Mouse (Mus musculus) urinary bladder, postnatal 14 days (tissue): ENCODE results near the gene Xbp1.
"Not testable (repeated sequence)": the region's sequence is repeated elsewhere in the genome, so short reads cannot be mapped to it uniquely, and the experiment has no call there.

Source experiments
- DNase-seq: peaks from one replicate; pipeline ENCODE4 v3.0.0; 2021; ENCODE audit warnings: low spot score

Xbp1 gene

DNA sequence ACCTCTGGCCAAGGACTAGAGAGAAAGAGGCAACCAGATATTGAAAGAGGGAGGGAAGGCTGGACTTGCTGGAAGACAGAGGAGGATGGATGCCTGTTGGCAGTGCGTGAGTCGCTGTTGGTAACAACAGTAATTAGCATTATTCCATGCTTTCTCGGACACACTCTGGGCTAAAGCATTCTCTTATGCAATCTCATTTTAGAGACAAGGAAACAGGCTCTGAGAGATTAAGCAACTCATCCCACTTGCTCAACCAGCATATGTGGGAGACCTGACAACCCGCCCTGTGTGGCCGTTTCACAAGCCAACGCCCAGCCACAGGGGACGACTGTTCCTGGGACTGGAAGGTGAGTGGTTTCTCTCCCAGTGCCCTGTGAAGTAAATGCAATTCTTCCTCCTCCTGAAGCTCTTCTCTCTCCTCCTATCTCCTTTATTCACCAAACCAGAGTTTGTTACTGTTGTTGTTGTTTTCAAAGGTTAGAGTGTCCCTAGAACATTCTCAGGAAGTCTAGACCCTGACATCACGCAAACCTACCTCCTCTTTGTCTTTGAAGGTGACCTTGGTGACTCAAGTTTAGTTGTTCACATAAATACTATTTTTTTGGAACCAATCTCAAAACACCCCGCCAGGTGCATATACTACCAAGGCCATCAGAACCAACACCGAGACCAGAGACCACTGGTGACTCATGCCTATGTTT lies 18.0 kb upstream of the Xbp1 start:
- DNase-seq, result peak; percentile 50

DNA sequence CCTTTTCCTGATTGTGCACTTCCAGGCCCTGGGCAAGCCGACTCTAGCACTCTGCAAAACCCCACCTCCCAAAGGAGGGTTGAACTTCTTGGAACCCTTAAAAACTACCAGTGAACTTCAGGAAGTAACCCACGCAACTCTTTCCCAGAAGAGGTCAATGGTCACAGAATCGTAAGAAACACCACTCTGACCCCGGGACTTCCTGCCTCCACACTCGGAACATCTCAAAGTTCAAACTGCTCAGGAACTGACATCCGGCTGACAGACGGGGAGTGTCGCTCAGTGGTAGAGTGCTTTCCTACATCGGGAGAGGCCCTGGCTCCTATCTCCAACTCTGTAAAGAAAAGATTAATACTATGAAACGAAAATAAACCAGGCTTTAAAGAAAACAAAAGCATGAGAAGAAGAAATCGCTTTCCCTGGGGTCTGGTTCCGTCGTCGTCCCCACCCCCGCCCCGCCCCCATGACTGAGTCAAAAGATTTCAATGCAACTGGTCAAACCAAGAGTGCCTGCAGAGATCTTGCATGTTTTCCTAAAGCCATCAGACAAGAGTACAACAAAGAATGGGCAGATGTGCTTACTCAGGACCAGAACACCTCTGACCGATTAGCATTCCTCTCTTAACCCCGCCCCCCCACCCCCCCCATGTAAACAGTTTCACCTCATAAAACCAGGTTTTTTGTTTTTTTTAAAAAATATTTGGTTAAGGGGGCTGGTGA lies 14.4 kb upstream of the Xbp1 start:
- no peak for DNase-seq

DNA sequence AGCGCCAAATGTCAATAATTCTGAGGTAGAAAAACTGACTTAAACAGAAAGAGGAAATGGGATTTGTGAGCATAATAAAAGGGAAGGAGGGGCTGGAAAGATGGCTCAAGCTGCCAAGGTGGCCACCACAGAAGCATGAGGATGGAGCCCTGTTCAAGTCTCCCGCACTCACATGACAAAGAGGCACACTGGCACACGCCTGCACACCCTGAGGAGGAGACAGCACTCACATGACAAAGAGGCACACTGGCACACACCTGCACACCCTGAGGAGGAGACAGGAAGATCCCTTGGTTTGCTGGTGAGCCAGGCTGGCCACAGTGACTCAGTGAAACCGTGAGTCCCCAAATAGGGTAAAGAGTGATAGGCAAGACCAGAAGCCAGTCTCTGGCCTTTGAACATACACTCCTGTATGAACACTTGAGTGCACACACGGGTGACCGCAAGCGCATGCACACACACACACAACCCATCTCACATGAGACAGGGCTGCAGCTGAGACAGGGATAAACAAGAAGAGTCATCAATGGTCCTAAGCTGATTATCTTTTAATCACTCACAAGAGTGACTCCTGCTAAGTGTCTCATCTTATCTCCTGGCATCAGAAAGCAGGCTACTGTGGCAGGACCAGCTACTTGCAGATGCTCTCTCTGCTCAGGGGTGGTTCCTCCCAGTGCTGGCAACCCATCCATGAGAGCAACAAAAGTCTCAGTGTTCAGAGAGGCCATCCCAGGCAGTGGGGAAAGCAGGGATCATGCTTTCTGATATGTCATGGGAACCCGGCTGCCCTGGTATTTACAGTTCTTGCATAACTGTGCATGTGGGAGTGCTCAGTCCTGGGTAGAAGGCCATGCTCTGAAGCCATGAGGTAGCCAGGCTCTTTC lies 11.0 kb upstream of the Xbp1 start:
- DNase-seq, result no peak

DNA sequence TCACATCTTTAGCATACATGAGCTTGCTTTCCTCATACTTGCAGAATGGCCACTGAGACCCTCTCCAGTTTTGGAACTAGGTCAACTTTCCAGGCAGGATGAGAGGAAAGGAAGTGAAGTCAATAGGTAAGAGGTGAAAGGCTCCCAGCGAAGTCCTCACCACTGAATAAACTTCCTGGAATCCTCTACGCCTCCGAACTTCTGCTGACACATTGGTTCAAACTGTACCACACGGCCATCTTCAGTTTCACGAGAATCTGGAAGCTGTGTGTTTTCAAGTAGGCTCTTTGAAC lies 10.4 kb upstream of the Xbp1 start:
- DNase-seq, result no peak

DNA sequence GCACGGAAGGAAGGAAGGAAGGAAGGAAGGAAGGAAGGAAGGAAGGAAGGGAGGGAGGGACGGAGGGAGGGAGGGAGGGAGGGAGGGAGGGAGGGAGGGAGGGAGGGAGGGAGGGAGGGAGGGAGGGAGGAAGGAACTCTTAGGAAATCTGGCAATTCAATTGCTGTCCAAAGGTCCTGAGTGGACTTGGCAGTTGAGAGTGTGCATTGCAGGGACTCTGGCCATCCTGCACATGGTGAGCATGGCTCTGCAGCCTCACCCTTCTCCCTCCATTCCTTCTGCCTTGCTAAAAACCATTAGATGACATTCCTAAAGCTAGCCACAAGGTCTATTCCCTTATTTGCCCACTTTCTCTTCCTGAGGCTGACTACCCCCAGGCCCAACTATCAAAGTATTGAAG lies 9.8 kb upstream of the Xbp1 start:
- DNase-seq, result not testable (repeated sequence)

DNA sequence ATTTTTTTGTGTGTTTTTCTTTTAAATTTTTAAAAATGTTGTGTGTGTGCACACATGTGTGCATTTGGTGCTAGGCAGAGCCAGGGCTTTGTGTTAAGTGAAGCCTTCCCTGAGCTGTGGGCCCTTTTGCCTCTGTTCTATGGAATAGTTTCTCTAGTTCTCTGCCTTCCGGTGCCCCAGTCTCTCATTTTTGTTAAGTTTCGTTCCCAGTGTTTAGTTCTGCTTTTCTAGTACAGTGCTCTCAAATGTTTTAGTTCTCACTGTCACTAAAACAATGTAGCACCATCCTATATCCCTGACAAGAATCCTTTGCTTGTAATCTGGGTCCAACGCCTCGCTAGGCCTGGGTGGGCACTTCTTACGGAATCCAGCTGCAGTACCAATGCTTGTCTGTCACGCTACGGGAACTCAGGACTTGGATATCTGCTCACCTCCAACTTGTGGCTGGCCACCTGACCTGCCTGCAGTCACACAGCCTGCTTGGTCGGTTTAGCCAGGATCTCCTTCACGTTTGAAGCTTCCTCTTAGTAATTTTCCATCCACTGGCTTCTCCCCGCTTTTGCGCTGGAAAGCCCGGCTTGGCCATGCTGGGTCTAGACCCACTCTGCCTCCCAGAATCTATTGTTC lies 8.2 kb upstream of the Xbp1 start:
- peak; percentile 70 for DNase-seq

DNA sequence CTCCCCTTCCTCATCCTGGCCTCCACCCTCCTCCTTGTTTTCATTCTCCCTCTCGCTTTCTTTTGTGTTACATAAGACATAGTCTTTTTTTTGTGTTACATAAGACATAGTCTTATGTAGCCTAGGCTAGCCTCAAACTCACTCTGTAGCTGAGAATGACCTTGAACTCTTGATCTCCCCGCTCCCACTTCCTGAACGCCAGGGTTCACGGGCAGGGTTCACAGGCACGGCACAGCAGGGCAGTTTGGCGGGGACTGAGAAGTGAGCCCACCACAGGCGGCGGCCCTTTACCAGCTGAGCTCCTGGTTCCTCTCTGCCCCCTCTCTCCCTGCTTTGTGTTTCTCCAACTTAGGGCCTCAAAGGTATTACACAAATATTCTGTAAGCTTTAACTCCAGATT lies 7.5 kb upstream of the Xbp1 start:
- no peak for DNase-seq

DNA sequence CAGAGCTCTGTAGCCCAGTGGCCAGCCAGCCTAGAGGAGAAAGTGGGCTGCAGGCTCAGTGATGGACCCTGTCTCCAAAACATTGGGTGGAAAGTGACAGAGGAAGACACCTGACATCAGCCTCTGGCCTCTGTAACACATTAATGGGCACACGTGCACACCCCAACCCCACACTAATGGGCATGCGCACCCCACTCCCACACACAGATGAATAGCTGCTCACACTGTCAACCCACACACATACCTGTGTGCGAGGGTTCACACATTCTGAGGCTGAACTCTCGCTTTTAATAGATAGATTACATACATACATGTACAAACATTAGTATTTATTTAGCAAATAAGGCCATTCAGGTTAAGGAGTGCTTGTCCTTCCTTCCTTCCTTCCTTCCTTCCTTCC lies 6.4 kb upstream of the Xbp1 start:
- no peak for DNase-seq

DNA sequence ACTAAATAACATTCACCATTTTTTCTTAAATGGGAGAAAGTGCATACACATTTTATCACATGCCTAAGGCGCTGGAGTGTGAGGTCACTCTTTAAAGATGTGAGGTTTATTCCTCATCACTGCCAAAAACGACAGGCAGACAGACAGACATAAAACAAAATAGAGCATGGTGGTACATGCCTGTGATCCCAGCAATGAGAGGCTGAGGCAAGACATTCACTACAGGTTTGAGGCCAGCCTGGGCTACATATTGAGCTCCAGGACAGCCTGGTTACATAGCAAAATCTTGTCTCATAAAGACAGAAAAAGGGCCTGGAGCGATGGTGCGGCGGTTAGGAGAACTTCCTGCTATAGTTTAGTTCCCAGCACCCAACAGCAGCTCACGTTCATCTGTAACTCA lies 5.3 kb upstream of the Xbp1 start:
- no peak for DNase-seq

DNA sequence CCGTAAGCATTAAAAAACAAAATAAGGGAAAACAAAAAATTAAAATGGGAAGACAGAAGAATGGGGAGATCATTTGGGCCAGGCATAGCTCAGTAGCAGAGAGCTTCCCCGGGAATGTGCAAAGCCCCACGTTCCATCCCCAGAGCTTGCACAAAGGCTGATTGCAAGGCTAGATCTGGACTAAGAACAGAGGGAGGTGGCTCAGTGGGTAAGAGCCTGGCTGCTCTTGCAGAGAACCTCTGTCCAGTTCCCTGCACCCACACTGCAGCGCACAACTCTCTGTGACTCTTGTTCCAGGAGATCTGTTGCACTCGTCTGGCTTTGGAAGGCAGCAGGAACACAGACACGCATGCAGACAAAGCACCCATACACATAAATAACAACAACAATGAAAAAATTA lies 4.8 kb upstream of the Xbp1 start:
- DNase-seq, result no peak

DNA sequence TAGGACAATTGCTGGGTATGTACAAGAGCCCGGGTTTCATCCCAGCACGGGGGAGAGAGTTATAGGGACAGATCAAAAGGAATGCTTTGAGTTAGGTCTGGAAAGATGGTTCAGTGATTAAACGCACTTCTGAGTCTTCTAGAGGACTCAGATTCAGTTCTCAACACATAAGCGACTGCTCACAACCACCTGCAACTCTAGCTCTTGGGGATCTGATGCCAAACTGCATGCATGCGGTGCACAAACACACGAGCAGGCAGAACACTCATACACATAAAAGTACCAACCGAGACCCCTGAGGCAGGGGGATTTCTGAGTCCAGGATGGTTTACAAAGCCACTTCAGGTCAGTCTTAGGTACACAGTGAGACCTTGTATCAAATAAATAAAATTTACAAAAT lies 4.3 kb upstream of the Xbp1 start:
- no peak for DNase-seq

DNA sequence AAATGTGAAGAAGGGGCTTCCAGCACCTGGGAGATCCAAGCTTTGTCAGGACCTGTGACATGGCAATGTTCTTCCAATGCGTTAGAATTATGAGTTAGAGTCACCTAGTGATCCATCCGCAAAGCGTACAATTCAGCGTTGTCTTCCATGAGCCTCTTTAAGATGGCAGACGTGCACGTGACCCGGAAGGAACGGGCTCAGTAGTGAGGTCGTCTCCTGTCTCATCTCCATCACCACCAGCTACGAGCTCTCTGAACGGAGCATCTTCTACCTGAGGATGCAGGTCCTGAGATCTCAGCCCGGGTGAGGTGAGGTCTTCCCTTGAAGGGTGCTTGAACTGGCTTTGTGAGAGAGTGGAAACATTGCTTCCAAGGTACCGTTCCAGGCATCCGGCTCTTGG lies 3.8 kb upstream of the Xbp1 start:
- DNase-seq, result no peak

DNA sequence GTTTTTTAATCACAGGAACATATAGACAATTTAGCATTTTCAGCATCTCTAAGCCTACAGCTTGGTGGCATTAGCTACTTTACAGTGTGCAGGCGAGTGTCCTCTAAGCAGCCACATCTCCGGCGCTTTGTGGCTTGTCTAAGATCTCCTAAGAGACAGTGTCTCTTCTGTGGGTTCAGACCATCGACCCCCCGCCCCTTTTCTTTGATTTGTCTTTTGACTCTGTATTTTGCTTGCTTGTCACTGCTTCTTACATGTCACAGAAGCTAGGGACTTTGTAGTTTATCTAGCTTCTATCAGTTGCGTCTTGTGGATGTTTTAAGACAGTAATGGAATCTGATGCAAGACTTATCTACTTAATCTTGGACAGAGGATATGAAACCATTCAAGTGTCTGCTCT lies 3.1 kb upstream of the Xbp1 start:
- DNase-seq, result no peak

DNA sequence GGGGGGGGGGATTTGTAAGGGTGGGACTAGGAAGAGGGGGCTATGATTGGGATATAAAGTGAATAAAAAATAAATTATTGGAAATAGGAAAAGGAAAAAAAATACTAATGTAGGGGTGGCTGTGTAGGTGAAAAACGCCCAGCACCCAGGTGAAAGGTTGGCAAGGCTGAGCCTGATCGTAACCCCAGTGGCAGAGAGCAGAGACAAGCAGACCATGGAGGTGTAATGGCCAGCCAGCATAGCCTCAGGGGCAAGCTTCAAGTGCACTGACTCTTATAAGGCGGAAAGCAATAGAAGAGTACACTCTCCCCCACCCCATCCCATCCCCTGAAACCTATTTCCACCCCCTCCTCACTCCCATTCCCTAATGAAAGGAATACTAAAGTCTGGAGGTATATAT lies 778 bp upstream of the Xbp1 start:
- no peak for DNase-seq

DNA sequence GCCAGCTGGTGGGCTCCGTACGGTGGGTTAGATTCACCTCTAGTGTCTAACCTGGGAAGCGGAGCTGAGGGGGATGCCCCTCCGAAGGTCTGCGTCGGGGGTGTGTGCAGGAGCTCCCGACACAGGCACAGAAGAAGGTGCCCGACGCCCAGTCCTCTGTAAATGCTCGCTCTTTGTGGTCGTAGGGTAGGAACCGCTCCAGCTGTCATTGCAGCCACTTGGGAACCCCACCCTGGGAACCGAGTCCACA lies 732 bp downstream of the Xbp1 start:
- no peak for DNase-seq

DNA sequence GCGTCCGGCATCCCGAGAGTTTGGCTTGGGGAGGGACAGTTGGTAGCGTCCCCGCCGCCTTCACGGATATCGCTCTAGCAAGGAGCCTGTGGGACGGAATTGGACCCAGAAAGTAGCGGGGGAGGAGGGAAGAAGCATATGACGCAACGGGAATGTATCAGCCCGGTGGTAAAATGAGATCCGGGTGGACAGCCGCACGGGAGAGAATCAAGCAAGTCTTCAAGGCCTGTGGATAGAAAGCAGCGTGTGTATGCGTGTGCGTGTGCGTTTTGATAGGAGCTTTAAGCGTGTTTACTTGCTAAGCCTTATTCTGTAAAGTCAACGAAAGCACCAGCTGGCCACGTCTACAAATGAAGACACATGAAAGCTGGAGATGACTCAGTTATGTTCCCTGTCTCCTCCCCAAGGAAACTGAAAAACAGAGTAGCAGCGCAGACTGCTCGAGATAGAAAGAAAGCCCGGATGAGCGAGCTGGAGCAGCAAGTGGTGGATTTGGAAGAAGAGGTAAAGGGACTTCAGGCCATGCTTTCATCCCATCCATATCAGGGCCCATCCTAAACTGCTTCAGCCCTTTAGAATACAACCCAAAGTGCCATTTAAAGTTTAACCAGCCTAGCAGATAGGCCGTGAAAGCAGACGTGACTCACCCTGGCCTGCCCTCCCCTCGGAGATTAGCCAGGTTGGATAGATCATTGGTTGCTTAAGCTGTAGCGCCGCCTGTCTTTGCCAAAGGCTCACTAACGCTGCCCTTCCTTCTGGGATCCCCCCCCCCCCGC lies 1.2 kb downstream of the Xbp1 start:
- DNase-seq, result peak; percentile 84

DNA sequence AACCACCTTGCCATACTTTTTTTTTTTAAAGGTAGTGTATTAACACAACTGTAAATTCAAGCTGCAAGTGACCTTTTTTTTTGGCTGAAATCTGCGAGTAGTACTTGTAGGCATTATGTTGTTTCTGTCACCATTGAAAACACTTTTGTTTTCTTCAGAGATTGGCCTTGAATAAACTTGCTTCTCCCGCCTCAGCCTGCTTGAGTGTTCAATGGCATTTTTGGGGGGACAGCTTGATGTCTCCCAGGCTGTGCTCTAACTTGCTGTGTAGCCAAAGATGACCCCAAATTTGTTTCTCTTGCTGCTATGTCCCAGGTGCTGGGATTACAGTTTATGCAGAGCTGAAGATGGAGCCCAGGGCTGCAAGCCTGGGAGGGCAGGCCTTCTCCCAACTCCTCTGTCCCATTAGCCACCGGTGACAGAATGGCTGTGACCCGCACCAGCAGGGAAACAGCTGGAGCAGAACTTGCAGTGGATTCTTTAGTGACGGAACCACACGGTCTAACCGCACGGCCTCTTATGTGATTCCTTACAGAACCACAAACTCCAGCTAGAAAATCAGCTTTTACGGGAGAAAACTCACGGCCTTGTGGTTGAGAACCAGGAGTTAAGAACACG lies 2.4 kb downstream of the Xbp1 start:
- DNase-seq, result no peak

DNA sequence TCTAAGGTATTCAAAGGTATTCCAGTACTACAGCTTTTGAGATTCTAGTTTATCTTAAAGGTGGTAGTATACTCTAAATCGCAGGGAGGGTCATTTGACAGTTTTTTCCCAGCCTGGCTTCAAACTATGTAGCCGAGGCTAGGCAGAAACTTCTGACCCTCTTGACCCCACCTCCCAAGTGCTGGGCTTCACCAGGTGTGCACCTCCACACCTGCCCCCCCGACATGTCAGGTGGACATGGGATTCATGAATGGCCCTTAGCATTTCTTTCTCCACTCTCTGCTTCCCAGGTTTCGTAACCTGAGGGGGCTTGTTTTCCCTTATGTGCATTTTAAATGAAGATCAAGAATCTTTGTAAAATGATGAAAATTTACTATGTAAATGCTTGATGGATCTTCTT lies 5.0 kb downstream of the Xbp1 start:
- DNase-seq, result no peak

DNA sequence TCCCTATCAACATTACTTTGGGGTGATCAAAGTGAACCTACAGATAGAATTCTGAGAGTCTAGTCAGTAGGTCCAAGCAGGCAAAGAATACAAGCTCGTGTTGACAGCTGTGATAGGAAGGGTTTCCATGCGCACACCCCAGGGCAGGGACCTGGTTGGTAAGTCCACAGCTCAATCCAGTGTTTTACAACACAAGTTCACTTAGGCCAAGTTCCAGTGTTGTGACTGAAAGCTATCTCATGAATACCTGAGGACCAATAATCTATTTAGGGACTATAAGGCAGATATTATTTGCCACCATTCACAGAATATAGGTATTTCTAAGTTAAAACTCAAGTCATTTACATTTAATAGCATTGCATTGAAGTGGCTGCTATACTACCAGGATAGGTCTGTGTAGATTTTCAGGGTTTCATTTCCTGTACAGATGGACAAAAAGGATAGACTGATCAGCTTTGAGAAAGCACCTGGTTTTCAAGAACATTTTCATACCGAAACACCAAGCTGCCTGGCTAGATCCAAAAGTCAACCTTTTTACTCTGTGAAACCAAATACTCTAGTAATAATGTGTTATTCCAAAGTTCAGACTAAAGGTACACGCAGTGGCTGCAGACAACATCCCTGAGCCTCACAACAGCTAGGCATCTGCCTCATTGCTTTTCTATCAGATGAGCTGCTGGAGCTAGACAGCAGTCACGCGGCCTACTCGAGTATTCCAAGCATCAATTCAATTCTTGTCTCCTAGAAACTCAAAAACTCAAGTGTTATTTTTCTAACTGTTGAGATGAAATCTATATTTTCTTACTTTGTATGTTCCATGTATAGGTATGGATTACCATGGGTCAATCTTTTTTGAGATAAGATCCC lies 6.3 kb downstream of the Xbp1 start:
- no peak for DNase-seq

DNA sequence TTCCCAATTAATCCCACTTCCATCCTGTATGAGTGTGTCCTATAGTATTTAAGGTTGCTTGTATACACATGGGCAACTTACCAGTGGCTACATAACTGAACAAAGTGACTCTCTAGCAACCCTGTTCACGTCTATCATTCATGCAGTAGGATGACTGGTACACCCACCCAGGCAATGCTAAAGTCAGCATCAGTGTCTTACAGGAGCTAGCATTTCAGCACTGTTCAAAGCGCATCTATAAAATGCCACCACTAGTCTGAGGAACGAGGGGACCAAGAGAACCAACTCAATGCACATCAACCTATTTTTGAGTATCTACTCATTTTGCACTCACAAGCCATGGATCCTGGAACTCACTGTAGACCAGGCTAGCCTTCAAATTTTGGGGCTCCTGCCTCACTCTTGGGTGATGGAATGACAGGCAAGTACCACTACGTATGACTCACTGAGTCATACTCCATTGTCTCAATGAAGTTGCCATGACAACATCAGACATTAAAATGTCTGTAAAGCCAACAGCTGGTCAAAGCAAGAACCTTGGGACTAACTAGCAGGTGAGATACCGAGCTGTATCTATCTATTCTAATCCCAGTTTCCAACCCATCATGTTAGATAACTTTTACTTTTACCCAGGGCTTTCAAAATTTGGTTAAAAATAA lies 7.5 kb downstream of the Xbp1 start:
- DNase-seq, result no peak
